Mouse (Mus musculus) frontal cortex, adult 2 months (tissue): ENCODE results near the gene Chchd1. TPM values are rescaled to one million over a fixed set of nuclear protein-coding genes. Genes with fewer than 3 reads are reported as not detected.
"Not testable (repeated sequence)": the region's sequence is repeated elsewhere in the genome, so short reads cannot be mapped to it uniquely, and the experiment has no call there.

Experiments
- DNase-seq, 2 experiments: peaks; one replicate each; pipeline ENCODE4 v3.0.0; 2022; ENCODE audit warnings: low spot score in 1 of 2; ENCODE audit errors: extremely low spot score in 1 of 2
- polyA plus RNA-seq: library from polyadenylated mRNA; depleted of rRNA; stranded (reverse); fragments of >200 nt; gene quantifications from 2 replicates; pipeline ENCODE4 v1.2.3, GENCODE M21; 2012

Gene Chchd1
- polyA plus RNA-seq, 1 experiment = 79.4 TPM

DNA sequence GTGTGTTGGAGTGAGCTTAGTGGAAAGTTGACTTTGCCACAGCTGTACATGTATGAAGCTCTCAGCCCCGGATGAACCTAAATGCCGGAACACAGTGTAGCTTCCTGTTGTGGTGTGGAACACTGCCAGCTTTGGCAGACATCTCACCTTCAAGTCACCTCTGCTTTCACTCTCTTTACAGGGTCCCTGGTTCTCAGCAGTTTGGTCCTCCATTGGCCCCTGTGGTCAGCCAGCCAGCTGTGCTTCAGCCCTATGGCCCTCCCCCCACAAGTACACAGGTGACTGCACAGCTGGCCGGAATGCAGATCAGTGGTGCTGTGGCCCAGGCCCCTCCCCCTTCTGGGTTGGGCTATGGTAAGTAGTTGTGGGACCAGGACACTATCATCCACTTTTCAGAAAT, 20.3 kb upstream of the Chchd1 start:
- DNase-seq = no peak

DNA sequence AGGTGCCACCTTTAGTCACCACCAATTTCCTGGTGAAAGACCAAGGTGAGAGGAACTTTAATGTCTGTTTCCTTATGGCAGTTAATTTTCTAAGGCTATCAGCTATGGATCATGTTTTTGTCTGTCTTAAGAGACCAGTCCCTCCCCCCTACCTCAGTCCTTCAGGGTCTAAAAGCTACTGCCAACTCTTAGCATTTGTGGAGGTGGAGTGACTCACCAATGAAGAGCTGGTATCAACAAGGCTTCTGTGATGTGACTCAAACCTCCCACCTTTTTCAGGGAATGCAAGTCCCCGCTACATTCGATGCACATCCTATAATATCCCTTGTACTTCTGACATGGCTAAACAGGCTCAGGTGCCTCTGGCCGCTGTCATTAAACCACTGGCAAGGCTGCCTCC, 16.2 kb upstream of the Chchd1 start:
- DNase-seq = peak in 1 of 2 experiments; percentile 58

DNA sequence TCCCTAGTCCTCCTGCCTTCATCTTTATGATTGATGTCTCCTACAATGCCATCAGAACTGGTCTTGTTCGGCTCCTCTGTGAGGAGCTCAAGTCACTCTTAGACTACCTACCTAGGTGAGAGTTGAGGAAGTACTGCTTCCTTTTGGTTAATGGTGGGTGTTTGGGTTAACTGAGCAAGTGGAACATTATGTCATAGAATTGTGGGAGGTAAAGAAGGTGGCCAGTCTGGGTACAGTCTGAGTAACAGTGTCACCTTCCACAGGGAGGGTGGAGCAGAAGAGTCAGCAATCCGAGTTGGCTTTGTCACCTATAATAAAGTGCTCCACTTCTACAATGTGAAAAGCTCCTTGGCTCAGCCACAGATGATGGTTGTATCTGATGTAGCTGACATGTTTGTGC, 13.8 kb upstream of the Chchd1 start:
- no peak for DNase-seq

DNA sequence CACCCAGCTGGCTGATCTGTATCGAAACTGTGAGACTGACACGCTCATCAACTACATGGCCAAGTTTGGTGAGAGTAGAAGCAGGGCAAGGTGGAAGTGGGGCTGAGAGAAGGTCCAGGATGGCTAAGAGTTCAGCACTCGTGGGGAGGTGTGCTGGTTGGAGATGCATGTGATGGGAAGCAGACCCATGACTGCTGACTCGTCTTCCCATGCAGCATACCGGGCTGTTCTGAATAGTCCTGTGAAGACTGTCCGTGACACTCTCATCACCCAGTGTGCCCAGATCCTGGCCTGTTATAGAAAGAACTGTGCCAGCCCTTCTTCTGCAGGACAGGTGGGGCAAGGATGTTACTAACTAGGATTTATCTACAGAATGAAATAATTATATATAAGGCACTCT, 11.0 kb upstream of the Chchd1 start:
- DNase-seq = no peak

DNA sequence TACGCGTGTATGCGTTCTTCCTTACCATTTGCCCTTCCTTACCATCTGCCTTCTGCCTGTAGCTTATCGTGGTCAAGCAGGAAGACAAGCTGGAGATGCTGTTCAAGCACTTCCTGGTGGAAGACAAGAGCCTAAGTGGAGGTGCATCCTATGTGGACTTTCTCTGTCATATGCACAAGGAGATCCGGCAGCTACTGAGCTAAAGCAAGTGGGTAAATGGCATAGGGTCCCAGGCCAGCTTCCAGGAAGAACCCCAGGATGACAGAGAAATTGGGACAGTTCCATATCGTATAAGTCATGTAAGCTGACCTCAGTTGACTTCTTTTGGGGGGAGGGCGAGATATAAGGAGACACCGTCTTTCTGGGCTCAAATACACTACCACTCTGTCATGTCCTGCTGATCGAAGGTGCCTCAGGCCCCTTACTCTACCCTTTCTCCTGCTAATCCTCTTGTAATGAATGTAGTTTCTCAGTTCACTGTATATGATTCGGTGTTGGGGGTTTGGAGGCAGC, 9.2 kb upstream of the Chchd1 start:
- DNase-seq = no peak

DNA sequence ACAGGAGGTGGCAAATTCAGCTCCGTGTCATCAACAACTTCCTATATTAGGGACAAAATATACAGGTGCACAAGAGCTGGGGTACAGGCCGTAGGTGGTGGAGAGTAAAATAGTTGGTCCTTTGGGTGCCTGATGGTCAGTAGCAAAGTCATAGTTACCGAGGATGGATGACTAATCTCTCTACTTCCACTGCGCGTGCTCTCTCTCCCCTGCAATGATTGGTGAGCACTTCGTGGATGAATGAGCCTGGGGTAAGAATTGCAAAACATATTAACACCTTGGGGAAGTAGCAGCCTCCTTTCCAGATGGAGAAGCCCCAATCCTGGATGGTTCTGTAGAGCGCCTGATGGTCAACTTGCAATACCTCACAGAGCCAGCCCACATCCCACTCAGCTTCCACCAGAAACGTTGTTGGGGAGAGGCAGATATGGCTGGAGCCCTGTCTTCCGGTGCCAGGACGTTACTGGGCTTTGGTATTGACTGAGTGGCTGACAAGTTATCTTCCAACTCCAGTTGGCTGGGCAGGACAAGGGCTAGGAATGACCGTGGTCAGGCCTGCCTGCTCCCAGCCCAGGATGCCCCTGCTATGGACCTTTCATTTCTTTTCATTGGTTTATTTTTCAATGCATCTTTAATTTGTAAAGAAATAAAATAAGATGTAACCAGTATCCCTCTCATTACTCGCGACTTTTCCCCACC, 8.5 kb upstream of the Chchd1 start:
- peak in 1 of 2 experiments; percentile 36 for DNase-seq

DNA sequence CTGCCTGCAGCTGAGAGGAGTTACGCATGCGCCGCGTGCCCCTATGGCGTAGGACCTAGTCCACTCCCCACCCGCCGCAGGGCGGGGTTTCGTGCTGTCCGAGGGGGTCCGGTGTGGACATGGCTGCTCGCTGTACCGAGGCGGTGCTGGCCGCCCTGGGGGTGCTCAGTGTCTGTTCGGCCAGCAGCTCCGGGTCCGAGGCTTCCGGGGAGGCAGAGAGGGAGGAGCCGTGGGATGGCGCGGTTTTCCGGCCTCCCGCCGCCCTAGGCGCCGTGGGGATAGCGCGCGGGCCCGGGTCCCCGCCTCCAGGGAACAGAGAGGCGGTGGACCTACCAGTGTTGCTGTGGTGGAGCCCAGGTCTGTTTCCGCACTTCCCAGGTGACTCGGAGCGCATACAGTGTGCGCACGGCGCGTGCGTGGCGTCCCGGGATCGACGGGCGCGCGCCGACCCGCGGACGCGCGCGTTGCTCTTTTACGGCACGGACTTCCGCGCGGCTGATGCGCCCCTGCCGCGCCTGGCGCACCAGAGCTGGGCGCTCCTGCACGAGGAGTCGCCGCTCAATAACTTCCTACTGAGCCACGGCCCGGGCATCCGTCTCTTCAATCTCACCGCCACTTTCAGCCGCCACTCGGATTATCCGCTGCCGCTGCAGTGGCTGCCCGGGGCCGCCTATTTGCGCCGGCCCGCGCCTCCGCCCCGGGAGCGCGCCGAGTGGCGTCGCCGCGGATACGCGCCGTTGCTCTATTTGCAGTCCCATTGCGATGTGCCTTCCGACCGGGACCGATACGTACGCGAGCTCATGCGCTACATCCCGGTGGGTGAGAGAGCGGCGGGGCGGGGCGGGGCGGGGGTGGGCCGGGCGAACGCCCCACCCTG, 7.7 kb upstream of the Chchd1 start, which contains the start of gene Fut11:
Fut11 (plus strand) TSS at position 85 of the 877 bp plus-strand sequence.
- DNase-seq = peak; percentile 61 to 86

DNA sequence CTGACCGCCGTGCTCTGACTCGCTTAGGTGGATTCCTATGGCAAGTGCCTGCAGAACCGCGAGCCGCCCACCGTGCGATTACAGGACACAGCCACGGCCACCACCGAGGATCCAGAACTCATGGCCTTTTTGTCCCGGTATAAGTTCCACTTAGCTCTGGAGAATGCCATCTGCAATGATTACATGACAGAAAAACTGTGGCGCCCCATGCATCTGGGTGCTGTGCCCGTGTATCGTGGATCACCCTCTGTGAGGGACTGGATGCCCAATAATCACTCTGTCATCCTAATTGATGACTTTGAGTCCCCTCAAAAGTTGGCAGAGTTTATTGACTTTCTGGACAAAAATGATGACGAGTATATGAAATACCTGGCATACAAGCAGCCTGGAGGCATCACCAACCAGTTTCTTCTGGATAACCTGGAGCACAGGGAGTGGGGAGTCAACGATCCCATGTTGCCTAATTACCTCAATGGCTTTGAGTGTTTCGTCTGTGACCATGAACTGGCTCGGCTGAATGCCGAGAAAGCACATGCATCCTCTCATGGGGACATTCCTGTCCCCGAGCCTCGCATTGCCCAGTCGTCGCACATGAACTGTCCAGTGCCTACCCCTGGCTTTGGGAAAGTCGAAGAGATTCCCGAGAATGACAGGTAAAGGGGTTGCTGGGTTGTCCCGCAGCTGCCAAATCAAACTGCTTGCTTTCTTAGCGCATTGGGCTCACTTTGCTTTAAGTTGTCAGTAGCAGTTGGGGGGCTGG, 6.9 kb upstream of the Chchd1 start:
- no peak for DNase-seq

DNA sequence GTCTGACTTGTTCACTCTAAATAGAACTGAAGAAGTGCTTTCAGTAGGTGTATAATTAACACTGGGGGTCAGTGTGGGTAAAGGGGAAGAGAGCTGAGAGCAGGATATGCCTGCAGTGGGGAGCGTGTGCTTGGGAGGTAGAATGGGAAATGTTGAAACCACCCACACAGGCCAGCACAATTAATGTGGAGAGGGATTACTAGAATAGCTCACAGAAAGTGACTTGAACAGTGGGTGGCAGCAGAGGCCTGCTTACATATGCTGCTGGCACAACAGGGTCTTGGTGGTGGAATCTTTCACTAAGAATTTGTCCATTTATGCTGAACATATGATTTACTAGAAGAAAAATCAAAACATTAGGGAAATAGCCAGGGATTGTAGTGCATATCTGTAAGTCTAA, 5.8 kb upstream of the Chchd1 start:
- DNase-seq = peak; percentile 70 to 80

DNA sequence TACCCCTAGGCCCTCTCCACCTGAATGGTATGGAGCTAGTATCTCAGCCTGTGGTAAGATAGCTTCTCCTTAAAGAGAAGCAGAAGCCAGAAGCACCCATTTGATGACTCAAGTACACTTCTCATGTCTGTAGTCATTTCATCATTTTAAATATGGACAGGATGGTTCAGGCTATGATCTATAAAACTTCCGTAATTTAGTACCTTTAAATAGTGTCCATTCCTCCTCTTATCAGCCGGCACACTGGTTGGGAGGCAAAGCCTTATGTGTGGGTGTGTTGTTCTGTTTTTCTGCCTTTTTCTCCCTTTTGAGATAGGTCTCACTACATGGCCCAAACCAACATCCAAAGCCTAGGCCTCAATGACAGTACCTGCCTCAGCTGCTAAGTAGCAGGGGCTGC, 4.3 kb upstream of the Chchd1 start:
- DNase-seq = no peak

DNA sequence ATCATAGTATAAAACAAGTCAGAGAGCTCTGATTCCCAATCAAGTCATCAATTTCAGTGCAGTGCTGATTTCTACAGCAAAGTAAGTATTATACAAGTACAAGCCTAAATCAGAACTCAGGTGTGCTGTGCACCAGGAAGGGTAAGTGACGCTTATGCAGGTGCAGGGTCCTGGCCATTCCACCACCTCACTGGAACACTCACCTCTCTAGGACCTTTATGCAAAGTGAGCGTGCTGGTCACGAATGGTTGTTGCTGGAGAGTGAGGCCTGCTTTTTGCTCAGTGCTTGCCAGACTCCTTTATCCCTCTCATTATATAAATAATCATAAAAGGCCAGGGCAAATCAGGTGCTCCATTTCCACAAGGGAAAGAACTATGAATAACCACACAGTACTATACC, 2.4 kb upstream of the Chchd1 start:
- DNase-seq = no peak

DNA sequence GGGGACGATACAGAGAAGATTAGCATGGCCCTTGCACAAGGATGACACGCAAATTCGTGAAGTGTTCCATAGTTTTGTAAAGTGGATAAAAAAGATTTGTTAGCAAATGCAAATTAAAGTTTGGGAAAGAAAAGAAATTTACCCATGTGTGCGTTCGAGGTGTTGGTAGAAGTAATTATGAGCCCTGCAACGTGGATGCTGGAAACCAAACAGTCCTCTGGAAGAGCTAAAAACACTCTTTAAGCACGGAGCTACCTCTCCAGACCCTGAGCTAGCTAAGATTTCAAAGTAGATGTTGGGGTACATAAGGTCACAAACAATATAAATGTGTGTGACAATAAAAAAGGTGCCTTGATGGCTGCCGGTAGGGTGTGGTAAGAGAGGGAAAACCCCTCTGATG, 1.3 kb upstream of the Chchd1 start:
- no peak for DNase-seq

DNA sequence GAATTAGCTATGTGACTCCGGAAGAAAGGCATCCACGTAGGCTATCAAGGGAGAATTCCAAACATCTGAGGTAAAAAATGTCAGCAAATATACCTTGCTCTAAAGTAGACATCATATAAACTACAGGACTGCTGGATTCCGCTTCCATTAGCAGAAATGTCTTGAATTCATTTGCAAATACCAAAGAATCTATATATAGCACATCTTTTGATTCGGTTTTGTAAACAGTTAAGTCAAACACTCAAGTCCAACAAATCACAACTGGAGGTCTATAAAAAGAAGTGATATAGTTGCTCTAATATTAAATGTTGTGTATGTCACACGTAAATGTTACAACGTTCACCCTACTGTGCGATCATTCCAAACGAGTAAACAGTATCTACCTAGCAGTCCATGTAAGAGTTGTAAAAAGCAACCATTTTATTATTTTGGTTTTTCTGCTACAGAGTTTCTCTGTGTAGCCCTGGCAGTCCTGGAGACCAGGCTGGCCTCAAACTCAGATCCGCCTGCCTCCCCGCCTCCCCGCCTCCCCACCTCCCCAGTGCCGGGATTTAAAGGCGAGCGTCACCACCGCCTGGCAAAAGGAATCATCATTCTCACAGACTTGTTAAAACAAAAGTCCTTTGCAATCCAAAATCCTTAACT, 588 bp upstream of the Chchd1 start:
- DNase-seq = no peak

DNA sequence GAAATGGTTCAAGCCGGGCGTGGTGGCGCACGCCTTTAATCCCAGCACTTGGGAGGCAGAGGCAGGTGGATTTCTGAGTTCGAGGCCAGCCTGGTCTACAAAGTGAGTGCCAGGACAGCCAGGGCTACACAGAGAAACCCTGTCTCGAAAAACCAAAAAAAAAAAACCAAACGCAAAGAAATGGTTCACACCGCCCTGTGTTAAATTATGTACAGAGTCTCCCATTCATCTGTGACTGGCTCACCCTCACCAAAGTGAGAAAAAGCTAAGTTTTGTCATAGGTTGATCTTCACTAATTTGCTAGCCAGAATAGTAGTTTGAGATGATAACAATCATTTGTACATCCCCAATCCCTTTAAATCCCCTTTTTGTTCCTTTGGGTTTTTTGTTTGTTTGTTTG, 655 bp downstream of the Chchd1 start:
- DNase-seq = not testable (repeated sequence)

DNA sequence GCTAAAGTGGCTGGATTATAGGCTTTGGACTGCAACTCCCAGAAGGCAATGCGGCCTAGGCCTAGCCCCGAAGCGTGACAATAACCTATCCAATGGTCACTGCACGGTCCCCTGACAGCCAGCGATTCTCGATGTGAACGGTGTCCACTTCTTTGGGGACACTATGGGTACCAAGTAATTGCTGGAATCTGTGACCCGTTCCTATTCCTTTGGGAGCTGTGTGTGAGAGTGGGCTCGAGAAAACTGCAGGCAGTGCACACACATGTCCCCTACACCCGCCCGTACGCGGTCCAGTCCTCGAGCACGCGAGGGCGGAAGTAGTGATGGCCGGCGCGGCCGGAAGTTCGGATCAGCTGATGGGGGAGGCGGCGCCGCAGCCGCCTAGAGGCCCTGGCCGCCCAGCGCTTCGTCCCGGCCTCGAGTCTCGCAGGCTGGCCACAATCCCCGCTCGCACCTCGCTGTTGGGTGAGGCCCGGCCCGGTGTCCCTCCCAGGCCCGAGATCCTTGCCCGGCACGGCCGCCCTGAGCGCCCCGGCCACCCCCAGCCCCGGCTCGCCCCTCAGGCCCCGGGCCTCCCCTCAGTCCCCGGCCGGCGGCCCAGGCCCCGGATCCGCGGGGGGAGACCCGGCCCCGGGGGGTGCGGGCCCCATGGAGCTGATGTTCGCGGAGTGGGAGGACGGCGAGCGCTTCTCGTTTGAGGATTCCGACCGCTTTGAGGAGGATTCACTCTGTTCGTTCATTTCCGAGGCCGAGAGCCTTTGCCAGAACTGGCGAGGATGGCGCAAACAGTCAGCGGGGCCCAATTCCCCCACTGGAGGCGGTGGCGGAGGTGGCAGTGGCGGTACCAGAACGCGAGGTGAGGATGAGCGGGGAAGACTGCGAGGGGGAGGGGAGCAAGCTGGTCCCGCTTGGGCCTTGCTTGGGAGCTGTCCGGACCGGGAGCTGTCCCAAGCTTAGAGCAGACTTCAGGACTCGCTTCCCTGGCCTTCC, 4.7 kb downstream of the Chchd1 start, which contains the start of gene Zswim8:
Zswim8 (plus strand) TSS at position 352 of the 990 bp plus-strand sequence.
- peak; percentile 83 to 89 for DNase-seq

DNA sequence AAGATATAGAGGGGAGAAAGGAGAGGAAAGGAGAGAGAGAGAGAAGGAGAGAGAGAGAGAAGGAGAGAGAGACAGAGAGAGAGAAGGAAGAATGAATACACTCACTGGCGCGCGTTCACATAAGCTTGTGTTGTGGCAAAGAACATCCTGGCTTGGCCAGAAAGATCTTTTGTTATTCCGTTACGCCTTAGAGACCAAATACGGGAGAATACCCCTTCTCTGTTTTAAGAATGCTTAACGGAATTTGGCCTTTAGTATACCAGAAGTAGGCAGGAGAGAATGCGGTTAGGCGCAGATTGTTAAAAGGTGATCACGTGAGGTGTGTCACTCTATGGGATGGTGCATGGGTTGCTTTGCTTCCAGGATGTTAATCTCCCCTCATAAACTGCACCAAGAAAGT, 5.4 kb downstream of the Chchd1 start:
- DNase-seq = no peak

DNA sequence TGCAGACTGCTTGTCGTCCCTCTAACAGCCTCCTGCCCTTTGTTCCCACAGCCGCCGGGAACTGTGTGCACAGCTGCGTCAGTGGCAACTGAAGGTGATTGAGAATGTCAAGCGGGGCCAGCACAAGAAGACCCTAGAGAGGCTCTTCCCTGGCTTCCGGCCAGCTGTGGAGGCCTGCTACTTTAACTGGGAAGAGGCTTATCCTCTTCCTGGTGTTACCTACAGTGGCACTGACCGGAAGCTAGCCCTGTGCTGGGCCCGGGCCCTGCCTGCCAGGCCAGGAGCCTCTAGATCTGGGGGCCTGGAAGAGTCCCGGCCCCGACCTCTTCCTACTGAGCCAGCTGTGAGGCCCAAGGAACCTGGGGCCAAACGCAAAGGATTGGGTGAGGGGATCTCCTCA, 11.0 kb downstream of the Chchd1 start:
- no peak for DNase-seq

DNA sequence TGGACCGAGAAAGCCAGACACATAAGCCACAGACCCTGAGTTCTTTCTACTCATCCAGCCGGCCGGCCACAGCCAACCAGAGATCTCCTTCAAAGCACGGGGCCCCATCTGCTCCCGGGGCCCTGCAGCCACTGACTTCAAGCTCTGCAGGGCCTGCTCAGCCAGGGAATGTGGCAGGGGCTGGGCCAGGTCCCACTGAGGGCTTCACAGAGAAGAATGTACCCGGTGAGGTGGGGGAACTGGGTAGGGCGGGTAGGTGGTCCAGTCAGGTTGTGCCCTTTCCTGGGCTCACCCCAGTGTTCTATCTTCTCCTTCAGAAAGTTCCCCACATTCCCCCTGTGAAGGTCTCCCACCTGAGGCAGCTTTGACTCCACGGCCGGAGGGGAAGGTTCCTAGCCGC, 15.6 kb downstream of the Chchd1 start:
- no peak for DNase-seq

DNA sequence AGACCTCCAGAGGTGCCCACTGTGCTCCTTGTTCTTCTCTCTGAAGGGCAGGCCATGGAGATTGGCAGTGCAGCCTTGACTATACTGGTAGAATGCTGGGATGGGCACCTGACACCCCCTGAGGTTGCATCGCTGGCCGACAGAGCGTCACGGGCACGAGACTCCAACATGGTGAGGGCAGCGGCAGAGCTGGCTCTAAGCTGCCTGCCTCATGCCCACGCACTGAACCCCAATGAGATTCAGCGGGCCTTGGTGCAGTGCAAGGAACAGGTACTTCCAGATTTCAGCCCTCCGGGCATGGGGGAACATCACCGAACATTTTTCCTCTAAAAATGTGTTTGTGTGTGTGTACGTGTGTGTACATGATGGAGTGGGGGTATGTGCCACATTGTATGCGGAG, 17.0 kb downstream of the Chchd1 start:
- DNase-seq = no peak
